Mouse (Mus musculus) left cerebral cortex, postnatal 14 days (tissue): ENCODE data around the gene Sct. TPM values are rescaled to one million over a fixed set of nuclear protein-coding genes. Genes with fewer than 3 reads are reported as not detected.
"Not testable (repeated sequence)": the region's sequence is repeated elsewhere in the genome, so short reads cannot be mapped to it uniquely, and the experiment has no call there.

Experiments
- DNase-seq, 2 experiments: peaks; one replicate each; pipeline ENCODE4 v3.0.0; 2021 to 2022; ENCODE audit warnings: low spot score in 2 of 2, mixed read lengths in 1 of 2
- intact Hi-C: fragments of 180-260 bp; cut with DNase I; formaldehyde crosslinking; loops from one replicate; pipeline ENCODE4 v1.15.1; 2025
- total RNA-seq, 2 experiments: library from RNA; stranded (reverse); gene quantifications; 2 replicates each; pipeline ENCODE4 v1.2.3; 2021

Sct gene
- total RNA-seq, 2 experiments from 2014 or later: not detected

GRCm38 (mm10) chr7:141256159-141256558 lies 22.8 kb downstream of the Sct start:
- no peak for DNase-seq
- intact Hi-C loops: loop anchor here (10.0 kb wide), 1 partner anchor 59 kb away; no protein-coding TSS in a partner anchor

- not testable (repeated sequence) for DNase-seq
- intact Hi-C loops: loop anchor here (10.0 kb wide), 1 partner anchor 64 kb away; no protein-coding TSS in a partner anchor
Observed at GRCm38 (mm10) chr7:141250486-141250885, 28.4 kb downstream of the Sct start.

DNA sequence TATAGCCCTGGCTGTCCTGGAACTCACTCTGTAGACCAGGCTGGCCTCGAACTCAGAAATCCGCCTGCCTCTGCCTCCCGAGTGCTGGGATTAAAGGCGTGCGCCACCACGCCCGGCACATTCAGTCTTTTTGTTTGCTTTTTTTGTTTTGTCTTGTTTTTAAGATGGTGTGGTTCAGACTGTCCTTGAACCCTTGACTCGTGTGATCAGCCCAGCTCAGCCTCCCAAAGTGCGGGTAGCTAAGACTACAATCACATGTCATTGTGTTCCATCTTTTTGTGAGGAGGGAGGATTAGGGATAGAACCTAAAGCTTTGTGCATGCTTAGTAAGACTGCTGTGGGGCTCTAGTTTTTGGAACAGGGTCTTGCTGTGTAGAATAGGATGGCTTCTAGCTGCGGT lies 47.4 kb downstream of the Sct start:
- no peak for DNase-seq
- intact Hi-C loops: no loop called here

GRCm38 (mm10) chr7:141231111-141231510 lies 47.8 kb downstream of the Sct start:
- intact Hi-C loops: no loop called here
- no peak for DNase-seq

GRCm38 (mm10) chr7:141230570-141230969 lies 48.4 kb downstream of the Sct start:
- no peak for DNase-seq
- intact Hi-C loops: no loop called here

DNA sequence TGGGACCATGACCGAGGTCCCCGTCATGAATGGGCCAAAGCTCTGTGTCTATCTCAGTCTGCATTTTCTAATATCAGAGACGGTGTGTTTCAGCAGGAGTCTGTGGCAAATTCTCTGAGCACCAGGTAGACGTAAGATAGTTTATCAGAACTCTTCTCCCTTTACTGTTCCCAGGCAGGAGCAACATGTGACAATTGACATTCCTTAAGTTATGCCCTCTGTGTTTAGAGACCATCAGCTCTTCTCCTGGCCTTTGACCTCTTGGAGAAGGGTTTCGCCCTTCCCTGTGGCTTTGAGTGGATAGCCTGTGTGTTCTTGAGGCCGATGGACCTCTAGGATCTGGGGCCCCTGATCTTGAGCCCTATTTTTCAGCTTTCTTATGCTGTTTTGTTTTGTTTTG lies 49.2 kb downstream of the Sct start:
- intact Hi-C loops: loop anchor here (2.0 kb wide), 1 partner anchor 133 kb away; no protein-coding TSS in a partner anchor
- DNase-seq: no peak

Other genes starting within 250 kb of the Sct start
- 10 to 100 TPM; 92.9 to 93.9 TPM for gene B4galnt4, start 218.0 kb downstream of the Sct start, total RNA-seq
- gene Pkp3, start 200.9 kb downstream of the Sct start, total RNA-seq: under 1 TPM in 1 of 2 experiments, not detected in 1; 0.55 TPM
- 1 to 10 TPM; 2.5 to 2.6 TPM for gene Sigirr, start 178.6 kb downstream of the Sct start, total RNA-seq
- gene Ano9, start 161.3 kb downstream of the Sct start, total RNA-seq: not detected
- 10 to 100 TPM; 52.9 to 65.6 TPM for gene Ptdss2, start 156.8 kb downstream of the Sct start, total RNA-seq
- 10 to 100 TPM; 25.8 to 25.9 TPM for gene Rnh1, start 106.3 kb downstream of the Sct start, total RNA-seq
- gene Hras, start 85.1 kb downstream of the Sct start, total RNA-seq: 100 to 1,000 TPM; 249 to 272 TPM
- gene Lrrc56, start 85.0 kb downstream of the Sct start, total RNA-seq: 1 to 10 TPM; 3.6 to 4.5 TPM
- gene Lmntd2, start 65.1 kb downstream of the Sct start, total RNA-seq: not detected
- under 1 TPM in 1 of 2 experiments, not detected in 1; 0.47 TPM for gene Rassf7, start 63.3 kb downstream of the Sct start, total RNA-seq
- 10 to 100 TPM; 65.9 to 66.6 TPM for gene Phrf1, start 50.3 kb downstream of the Sct start, total RNA-seq
- 1 to 10 TPM in 1 of 2 experiments, not detected in 1; 1.4 TPM for gene Irf7, start 12.7 kb downstream of the Sct start, total RNA-seq
- not detected for gene Cdhr5, start 2.3 kb downstream of the Sct start, total RNA-seq
- gene Drd4, start 12.9 kb upstream of the Sct start, total RNA-seq: under 1 TPM; 0.15 to 0.27 TPM
- 100 to 1,000 TPM; 164 to 170 TPM for gene Deaf1, start 48.6 kb upstream of the Sct start, total RNA-seq
- 10 to 100 TPM; 23.6 to 30.6 TPM for gene Tmem80, start 48.6 kb upstream of the Sct start, total RNA-seq
- gene Eps8l2, start 59.7 kb upstream of the Sct start, total RNA-seq: 1 to 10 TPM; 1.3 to 1.8 TPM
- 100 to 1,000 TPM; 102 to 119 TPM for gene Taldo1, start 113.1 kb upstream of the Sct start, total RNA-seq
- 10 to 100 TPM; 36.0 to 42.6 TPM for gene Gatd1, start 135.0 kb upstream of the Sct start, total RNA-seq
- gene Cend1, start 150.4 kb upstream of the Sct start, total RNA-seq: 100 to 1,000 TPM; 338 to 362 TPM
- gene Slc25a22, start 158.8 kb upstream of the Sct start, total RNA-seq: 100 to 1,000 TPM; 331 to 339 TPM
- gene Pidd1, start 164.9 kb upstream of the Sct start, total RNA-seq: 1 to 10 TPM; 1.2 to 2.4 TPM
- 100 to 1,000 TPM; 572 to 599 TPM for gene Rplp2, start 168.2 kb upstream of the Sct start, total RNA-seq
- 10 to 100 TPM; 22.9 to 28.8 TPM for gene Pnpla2, start 176.1 kb upstream of the Sct start, total RNA-seq
- gene Cracr2b, start 182.0 kb upstream of the Sct start, total RNA-seq: 1 to 10 TPM; 5.3 to 5.6 TPM
- gene Cd151, start 188.3 kb upstream of the Sct start, total RNA-seq: 10 to 100 TPM; 27.5 to 33.8 TPM
- 10 to 100 TPM; 43.8 to 44.4 TPM for gene Polr2l, start 196.0 kb upstream of the Sct start, total RNA-seq
- gene Tspan4, start 196.1 kb upstream of the Sct start, total RNA-seq: 10 to 100 TPM; 23.2 to 23.7 TPM